Mouse (Mus musculus): ENCODE measurements at regions not wholly inside any gene's neighbourhood (a gene's known extent, or its start where the extent isn't known, plus 50 kb on each side); places are given as distances from the start of the nearest gene placed in this dataset.

GRCm38 (mm10) chr12:25200161-25200560 is 103.2 kb upstream of the Id2 start:
- Histone ChIP-seq H3K9me3 (replicated peaks; ENCODE audit: control insufficient read depth, low read length, poor library complexity, severe bottlenecking) (no peaks in the 10 kb centered on the region), H3K27me3 (ENCODE audit: control insufficient read depth, insufficient read depth, low read depth, low read length) (no peaks in the 10 kb centered on the region), H3K4me1 (ENCODE audit: control insufficient read depth, insufficient read depth, low read length) (no peaks in the 10 kb centered on the region), H3K4me2 (ENCODE audit: low read length) (no peak overlapping the region), H3K4me3 (ENCODE audit: low read depth, low read length) (no peak overlapping the region), H3K9ac (ENCODE audit: low read depth, low read length) (no peak overlapping the region), H3K36me3 (ENCODE audit: control insufficient read depth, insufficient read depth, low read length) (no peaks in the 10 kb centered on the region), H3K27ac (ENCODE audit: low read length) (no peak overlapping the region)
- ATAC-seq = no peak
- WGBS = 92% methylated on average over 4 of the region's 4 CpGs

DNA sequence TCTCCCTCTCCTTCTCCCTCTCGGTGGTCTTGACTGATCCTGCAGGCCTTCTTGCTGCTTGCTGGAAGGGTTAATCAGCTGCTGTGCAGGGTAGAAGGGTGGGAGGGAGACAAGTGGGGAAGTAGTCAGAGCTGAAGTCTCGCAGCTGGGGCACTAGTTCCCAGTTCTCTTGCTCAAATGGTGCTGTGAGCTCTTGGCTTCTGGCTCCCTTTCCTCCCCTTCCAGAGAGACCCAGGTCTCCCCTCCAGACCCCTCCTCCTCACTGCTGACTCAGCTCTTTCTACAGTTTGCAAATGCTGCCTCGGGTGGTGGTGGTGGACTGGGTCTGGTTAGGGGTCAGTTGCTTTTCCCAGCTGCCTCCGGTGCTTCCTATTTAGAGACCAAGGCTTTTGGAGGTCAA is 100.8 kb upstream of the Id2 start:
- Histone ChIP-seq H3K27ac (ENCODE audit: low read length) (no peak overlapping the region), H3K4me3 (ENCODE audit: low read depth, low read length) (no peak overlapping the region), H3K9me3 (replicated peaks; ENCODE audit: control insufficient read depth, low read length, poor library complexity, severe bottlenecking) (no peaks in the 10 kb centered on the region), H3K27me3 (ENCODE audit: control insufficient read depth, insufficient read depth, low read depth, low read length) (no peaks in the 10 kb centered on the region), H3K4me1 (ENCODE audit: control insufficient read depth, insufficient read depth, low read length) (no peaks in the 10 kb centered on the region), H3K4me2 (ENCODE audit: low read length) (no peak overlapping the region), H3K36me3 (ENCODE audit: control insufficient read depth, insufficient read depth, low read length) (no peaks in the 10 kb centered on the region), H3K9ac (ENCODE audit: low read depth, low read length) (no peak overlapping the region)
- no peak for ATAC-seq
- WGBS = 36% methylated on average over 4 of the region's 4 CpGs

- Histone ChIP-seq H3K9ac (ENCODE audit: low read depth, low read length) (no peak overlapping the region), H3K4me1 (ENCODE audit: control insufficient read depth, insufficient read depth, low read length) (no peaks in the 10 kb centered on the region), H3K4me2 (ENCODE audit: low read length) (no peak overlapping the region), H3K4me3 (ENCODE audit: low read depth, low read length) (no peak overlapping the region), H3K36me3 (ENCODE audit: control insufficient read depth, insufficient read depth, low read length) (no peaks in the 10 kb centered on the region), H3K27me3 (ENCODE audit: control insufficient read depth, insufficient read depth, low read depth, low read length) (no peaks in the 10 kb centered on the region), H3K27ac (ENCODE audit: low read length) (no peak overlapping the region), H3K9me3 (replicated peaks; ENCODE audit: control insufficient read depth, low read length, poor library complexity, severe bottlenecking) (no peaks in the 10 kb centered on the region)
- 97% methylated on average over 4 of the region's 4 CpGs for WGBS
- no peak for ATAC-seq
Measured at GRCm38 (mm10) chr12:25196022-25196421, 99.1 kb upstream of the Id2 start.

DNA sequence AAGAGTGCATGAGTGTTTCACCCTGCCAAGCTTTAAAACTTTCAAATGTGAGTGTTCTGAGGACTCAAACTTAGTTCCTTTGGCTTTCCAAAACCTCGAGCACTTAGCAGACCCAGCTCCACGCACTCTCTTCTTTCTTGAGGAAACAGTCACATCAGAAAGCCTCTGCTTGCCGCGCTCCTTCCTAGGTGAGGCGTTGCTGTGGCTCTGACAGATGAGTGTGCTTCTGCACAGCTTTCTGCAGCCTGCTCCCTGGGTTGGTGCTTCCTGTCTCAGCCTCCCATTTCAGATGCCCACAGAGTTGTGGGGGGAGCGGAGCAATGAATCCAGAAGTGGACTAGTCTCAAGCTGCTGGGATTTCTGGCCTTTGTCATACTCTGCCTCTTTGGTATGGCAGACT is 95.3 kb upstream of the Id2 start:
- WGBS = 93% methylated on average over 6 of the region's 6 CpGs
- H3K4me3 ChIP-seq (ENCODE audit: low read depth, low read length) = no peak overlapping the region
- no peak overlapping the region for H3K4me2 ChIP-seq (ENCODE audit: low read length)
- ATAC-seq = no peak
- no peak overlapping the region for H3K27ac ChIP-seq (ENCODE audit: low read length)
- H3K27me3 ChIP-seq (ENCODE audit: control insufficient read depth, insufficient read depth, low read depth, low read length) = no peaks in the 10 kb centered on the region
- no peaks in the 10 kb centered on the region for H3K36me3 ChIP-seq (ENCODE audit: control insufficient read depth, insufficient read depth, low read length)
- no peak overlapping the region for H3K9ac ChIP-seq (ENCODE audit: low read depth, low read length)
- no peaks in the 10 kb centered on the region for H3K4me1 ChIP-seq (ENCODE audit: control insufficient read depth, insufficient read depth, low read length)
- H3K9me3 ChIP-seq (replicated peaks; ENCODE audit: control insufficient read depth, low read length, poor library complexity, severe bottlenecking) = no peaks in the 10 kb centered on the region

- Histone ChIP-seq H3K27ac (ENCODE audit: low read length) (no peak overlapping the region), H3K9ac (ENCODE audit: low read depth, low read length) (no peak overlapping the region)
- 72% methylated on average over 6 of the region's 6 CpGs for WGBS
Measured at GRCm38 (mm10) chr12:25190360-25190759, 93.4 kb upstream of the Id2 start.

DNA sequence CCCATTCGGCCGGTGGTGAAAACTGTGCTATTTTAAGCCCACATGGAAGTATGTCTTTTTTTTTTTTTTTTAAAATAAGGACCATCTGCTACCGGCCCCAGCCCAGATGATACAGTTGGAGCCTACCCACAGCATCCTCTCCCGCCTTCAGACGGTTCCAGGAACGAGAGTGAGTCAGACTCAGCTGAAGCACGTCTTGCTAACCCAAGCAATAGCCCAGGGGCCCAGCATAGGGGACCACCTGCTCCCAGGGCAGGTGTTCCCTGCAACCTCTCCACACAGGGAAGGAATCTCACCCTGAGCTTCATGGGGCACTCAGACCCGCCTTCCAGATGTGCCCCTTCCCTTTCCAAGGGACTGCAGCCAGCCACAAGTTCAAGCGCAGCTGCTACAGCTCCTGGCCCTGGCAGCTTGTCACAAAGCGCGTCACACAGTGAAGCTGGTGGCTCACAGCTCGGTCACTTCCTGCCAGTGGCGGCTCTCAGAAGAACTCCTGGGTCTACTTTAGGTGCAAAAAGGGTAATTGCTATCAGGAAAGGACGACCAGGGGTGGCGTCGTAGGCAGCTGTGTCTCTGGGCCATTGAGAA is 92.3 kb upstream of the Id2 start:
- H3K27me3 ChIP-seq (ENCODE audit: control insufficient read depth, insufficient read depth, low read depth, low read length) = no peaks in the 10 kb centered on the region
- no peak overlapping the region for H3K27ac ChIP-seq (ENCODE audit: low read length)
- H3K9ac ChIP-seq (ENCODE audit: low read depth, low read length) = no peak overlapping the region
- WGBS = 83% methylated on average over 16 of the region's 16 CpGs
- no peak overlapping the region for H3K4me2 ChIP-seq (ENCODE audit: low read length)
- H3K4me1 ChIP-seq (ENCODE audit: control insufficient read depth, insufficient read depth, low read length) = no peaks in the 10 kb centered on the region
- no peaks in the 10 kb centered on the region for H3K36me3 ChIP-seq (ENCODE audit: control insufficient read depth, insufficient read depth, low read length)
- H3K9me3 ChIP-seq (replicated peaks; ENCODE audit: control insufficient read depth, low read length, poor library complexity, severe bottlenecking) = no peaks in the 10 kb centered on the region
- ATAC-seq = no peak
- H3K4me3 ChIP-seq (ENCODE audit: low read depth, low read length) = no peak overlapping the region

More at GRCm38 (mm10) chr12:25190360-25190759, 93.4 kb upstream of the Id2 start:
- Histone ChIP-seq H3K27me3 (ENCODE audit: control insufficient read depth, insufficient read depth, low read depth, low read length) (no peaks in the 10 kb centered on the region), H3K36me3 (ENCODE audit: control insufficient read depth, insufficient read depth, low read length) (no peaks in the 10 kb centered on the region), H3K4me2 (ENCODE audit: low read length) (no peak overlapping the region), H3K4me3 (ENCODE audit: low read depth, low read length) (no peak overlapping the region), H3K9me3 (replicated peaks; ENCODE audit: control insufficient read depth, low read length, poor library complexity, severe bottlenecking) (no peaks in the 10 kb centered on the region), H3K4me1 (ENCODE audit: control insufficient read depth, insufficient read depth, low read length) (no peaks in the 10 kb centered on the region)
- no peak for ATAC-seq

DNA sequence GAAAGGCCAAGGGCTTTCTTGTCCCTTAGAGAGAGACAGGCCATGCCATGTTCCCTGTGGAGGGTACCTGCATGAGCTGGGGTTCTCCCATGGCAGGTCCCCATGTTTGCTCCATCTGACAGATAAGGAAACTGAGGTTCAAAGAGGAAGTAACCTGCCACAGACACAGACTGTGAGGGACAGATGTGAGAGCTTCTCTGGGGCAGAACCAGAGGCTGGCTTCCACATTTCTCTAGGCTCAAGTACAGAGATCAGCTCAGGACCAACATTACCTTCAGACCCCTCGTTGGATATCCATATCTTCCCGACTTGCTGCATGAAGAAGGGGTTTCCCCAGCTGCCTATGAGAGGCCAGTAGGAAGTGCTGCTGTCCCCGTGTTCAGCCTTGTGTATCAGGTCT is 91.6 kb upstream of the Id2 start:
- no peaks in the 10 kb centered on the region for H3K4me1 ChIP-seq (ENCODE audit: control insufficient read depth, insufficient read depth, low read length)
- H3K36me3 ChIP-seq (ENCODE audit: control insufficient read depth, insufficient read depth, low read length) = no peaks in the 10 kb centered on the region
- H3K27me3 ChIP-seq (ENCODE audit: control insufficient read depth, insufficient read depth, low read depth, low read length) = no peaks in the 10 kb centered on the region
- H3K9me3 ChIP-seq (replicated peaks; ENCODE audit: control insufficient read depth, low read length, poor library complexity, severe bottlenecking) = no peaks in the 10 kb centered on the region
- WGBS = 90% methylated on average over 3 of the region's 3 CpGs
- no peak overlapping the region for H3K9ac ChIP-seq (ENCODE audit: low read depth, low read length)
- ATAC-seq = no peak
- no peak overlapping the region for H3K27ac ChIP-seq (ENCODE audit: low read length)
- no peak overlapping the region for H3K4me2 ChIP-seq (ENCODE audit: low read length)
- H3K4me3 ChIP-seq (ENCODE audit: low read depth, low read length) = no peak overlapping the region

DNA sequence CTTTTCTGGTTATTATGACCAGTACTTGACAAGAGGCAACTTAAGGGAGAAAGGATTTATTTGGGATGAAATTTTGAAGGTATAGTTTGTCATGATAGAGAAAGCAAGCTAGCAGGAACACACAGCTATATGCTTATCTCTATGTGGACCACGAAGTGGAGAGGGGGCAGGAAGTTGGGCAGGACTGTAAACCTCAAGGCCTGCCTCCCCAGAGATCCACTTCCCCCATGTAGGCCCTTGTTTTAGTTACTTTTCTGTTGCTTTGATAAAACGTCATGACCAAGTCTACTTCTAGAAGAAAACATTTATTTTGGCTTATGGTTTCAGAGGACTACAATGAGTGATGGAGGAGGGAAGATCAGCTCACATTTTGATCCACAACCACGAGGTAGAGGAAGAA is 90.3 kb upstream of the Id2 start:
- no peaks in the 10 kb centered on the region for H3K27me3 ChIP-seq (ENCODE audit: control insufficient read depth, insufficient read depth, low read depth, low read length)
- H3K9ac ChIP-seq (ENCODE audit: low read depth, low read length) = no peak overlapping the region
- WGBS = 73% methylated on average over 3 of the region's 3 CpGs
- no peaks in the 10 kb centered on the region for H3K36me3 ChIP-seq (ENCODE audit: control insufficient read depth, insufficient read depth, low read length)
- no peak overlapping the region for H3K4me3 ChIP-seq (ENCODE audit: low read depth, low read length)
- no peaks in the 10 kb centered on the region for H3K9me3 ChIP-seq (replicated peaks; ENCODE audit: control insufficient read depth, low read length, poor library complexity, severe bottlenecking)
- no peak for ATAC-seq
- H3K4me1 ChIP-seq (ENCODE audit: control insufficient read depth, insufficient read depth, low read length) = no peaks in the 10 kb centered on the region
- no peak overlapping the region for H3K27ac ChIP-seq (ENCODE audit: low read length)
- H3K4me2 ChIP-seq (ENCODE audit: low read length) = no peak overlapping the region

- H3K27ac ChIP-seq (ENCODE audit: low read length) = no peak overlapping the region
- no peak for ATAC-seq
- H3K4me3 ChIP-seq (ENCODE audit: low read depth, low read length) = no peak overlapping the region
- no peaks in the 10 kb centered on the region for H3K36me3 ChIP-seq (ENCODE audit: control insufficient read depth, insufficient read depth, low read length)
- no peaks in the 10 kb centered on the region for H3K4me1 ChIP-seq (ENCODE audit: control insufficient read depth, insufficient read depth, low read length)
- no peak overlapping the region for H3K9ac ChIP-seq (ENCODE audit: low read depth, low read length)
- 94% methylated on average over 4 of the region's 4 CpGs for WGBS
- no peak overlapping the region for H3K4me2 ChIP-seq (ENCODE audit: low read length)
- H3K9me3 ChIP-seq (replicated peaks; ENCODE audit: control insufficient read depth, low read length, poor library complexity, severe bottlenecking) = no peaks in the 10 kb centered on the region
- no peaks in the 10 kb centered on the region for H3K27me3 ChIP-seq (ENCODE audit: control insufficient read depth, insufficient read depth, low read depth, low read length)
Measured at GRCm38 (mm10) chr12:25182680-25183079, 85.7 kb upstream of the Id2 start.

Data from midbrain, embryonic 16.5 days (tissue).